Comparison of ENCODE assay signal across 8 mouse cellular contexts in genomic region chr6:47390436-47391002, GRCm38 (mm10).
DNase-seq lines count a peak whose midpoint lies in the region; ATAC-seq lines count a peak whose summit lies in the region.

No protein-coding gene starts in this region.

- H3K9me3 ChIP-seq in embryonic facial prominence, embryonic 15.5 days (replicated peaks): no peaks in the 10 kb centered on the region
- H3K9me3 ChIP-seq in hindbrain, embryonic 13.5 days: no peaks in the 10 kb centered on the region
- H3K9me3 ChIP-seq in intestine, embryonic 15.5 days: no peaks in the 10 kb centered on the region

- H3K4me3 ChIP-seq in embryonic facial prominence, embryonic 15.5 days (replicated peaks): no peak overlapping the region
- no peak overlapping the region for H3K4me3 ChIP-seq in hindbrain, embryonic 13.5 days
- H3K4me3 ChIP-seq in intestine, embryonic 15.5 days (replicated peaks): no peak overlapping the region

- H3K27ac ChIP-seq in embryonic facial prominence, embryonic 15.5 days (replicated peaks): 0 out of 2 replicates have a peak overlapping the region, but pooled peaks have one; percentile 44
- H3K27ac ChIP-seq in hindbrain, embryonic 13.5 days: 0 out of 2 replicates have a peak overlapping the region, but pooled peaks have one; percentile 18
- no peak overlapping the region for H3K27ac ChIP-seq in intestine, embryonic 15.5 days

- WGBS in embryonic facial prominence, embryonic 15.5 days: 22% methylated on average over 7 of the region's 7 CpGs
- WGBS in hindbrain, embryonic 13.5 days: 20% methylated on average over 7 of the region's 7 CpGs
- WGBS in intestine, embryonic 15.5 days: 51% methylated on average over 7 of the region's 7 CpGs

- no peak overlapping the region for H3K9ac ChIP-seq in embryonic facial prominence, embryonic 15.5 days
- H3K9ac ChIP-seq in hindbrain, embryonic 13.5 days: no peak overlapping the region
- H3K9ac ChIP-seq in intestine, embryonic 15.5 days: no peak overlapping the region

- peak; percentile 6 to 12 for DNase-seq in cerebellum, adult 18-20 months
- DNase-seq in 3134 (ENCODE audit: extremely low read depth, insufficient read length, low spot score): peak; percentile 8
- DNase-seq in lung, postnatal 10 days: peak; percentile 51
- peak; percentile 49 for DNase-seq in right cerebral cortex, postnatal 4 days

- peaks cover 16% of the 10 kb centered on the region for H3K4me1 ChIP-seq in embryonic facial prominence, embryonic 15.5 days
- peaks cover 8% of the 10 kb centered on the region; the same call in 1 of the 2 replicates for H3K4me1 ChIP-seq in hindbrain, embryonic 13.5 days (replicated peaks)
- no peaks in the 10 kb centered on the region for H3K4me1 ChIP-seq in intestine, embryonic 15.5 days (replicated peaks)

- H3K27me3 ChIP-seq in embryonic facial prominence, embryonic 15.5 days: no peaks in the 10 kb centered on the region
- H3K27me3 ChIP-seq in hindbrain, embryonic 13.5 days: no peaks in the 10 kb centered on the region
- H3K27me3 ChIP-seq in intestine, embryonic 15.5 days (replicated peaks): no peaks in the 10 kb centered on the region

- no peaks in the 10 kb centered on the region for H3K36me3 ChIP-seq in embryonic facial prominence, embryonic 15.5 days
- H3K36me3 ChIP-seq in hindbrain, embryonic 13.5 days: no peaks in the 10 kb centered on the region
- no peaks in the 10 kb centered on the region for H3K36me3 ChIP-seq in intestine, embryonic 15.5 days

- no peak for ATAC-seq in cerebellum, adult (ENCODE audit: insufficient number of reproducible peaks, low FRiP score, low TSS enrichment)
- ATAC-seq in embryonic facial prominence, embryonic 15.5 days (ENCODE audit: insufficient number of reproducible peaks, low FRiP score, low TSS enrichment, low read depth): peak; percentile 63; the same call in 1 of the 2 replicates
- no peak; the same call in 1 of the 2 replicates for ATAC-seq in hindbrain, embryonic 13.5 days (ENCODE audit: low FRiP score)
- ATAC-seq in intestine, embryonic 15.5 days: no peak

- 0 out of 2 replicates have a peak overlapping the region, but pooled peaks have one; percentile 24 for H3K4me2 ChIP-seq in embryonic facial prominence, embryonic 15.5 days (replicated peaks)
- no peak overlapping the region for H3K4me2 ChIP-seq in hindbrain, embryonic 13.5 days
- no peak overlapping the region for H3K4me2 ChIP-seq in intestine, embryonic 15.5 days (replicated peaks)
